Mouse (Mus musculus): ENCODE data around the gene Gm17387. TPM values are rescaled to one million over a fixed set of nuclear protein-coding genes. Genes with fewer than 3 reads are reported as not detected.
A peak's percentile ranks its signal among the peaks of the same experiment; 100 is the strongest.
"Not testable (repeated sequence)": the region's sequence is repeated elsewhere in the genome, so short reads cannot be mapped to it uniquely, and the experiment has no call there.

Gene Gm17387
- polyA plus RNA-seq, 1 experiment from 2014 or later = not detected

- no peaks in the 10 kb centered on the region for H3K9me3 ChIP-seq (ENCODE audit: control insufficient read depth, low read length)
- H3K27ac ChIP-seq (ENCODE audit: low read depth) = no peak overlapping the region
- DNase-seq (ENCODE audit: low spot score) (no peak), ATAC-seq (replicated peaks; ENCODE audit: low FRiP score, low TSS enrichment, low read depth) (0 out of 2 replicates have a peak, but pooled peaks have one; percentile 32)
- H3K4me3 ChIP-seq (ENCODE audit: low read depth, low read length) = no peak overlapping the region
- no peak overlapping the region for H3K4me2 ChIP-seq (ENCODE audit: low read length)
- H3K27me3 ChIP-seq (replicated peaks; ENCODE audit: control insufficient read depth, insufficient read depth, low read length) = no peaks in the 10 kb centered on the region
- WGBS = 49% methylated on average over 6 of the region's 6 CpGs
- peaks cover 4% of the 10 kb centered on the region; the same call in 1 of the 2 replicates for H3K4me1 ChIP-seq (replicated peaks; ENCODE audit: control insufficient read depth, insufficient read depth, low read length)
- no peaks in the 10 kb centered on the region for H3K36me3 ChIP-seq (ENCODE audit: control insufficient read depth, insufficient read depth, low read length)
- H3K9ac ChIP-seq (ENCODE audit: low read length) = no peak overlapping the region
Observed at GRCm38 (mm10) chr7:141024865-141025838, 3.8 kb upstream of the Gm17387 start.

GRCm38 (mm10) chr7:141026097-141026739 lies 2.7 kb upstream of the Gm17387 start:
- 50% methylated on average over 6 of the region's 6 CpGs for WGBS
- H3K27ac ChIP-seq (ENCODE audit: low read depth) = no peak overlapping the region
- DNase-seq (ENCODE audit: low spot score) = no peak
- H3K4me3 ChIP-seq (ENCODE audit: low read depth, low read length) = no peak overlapping the region
- no peaks in the 10 kb centered on the region for H3K36me3 ChIP-seq (ENCODE audit: control insufficient read depth, insufficient read depth, low read length)
- peaks cover 4% of the 10 kb centered on the region; the same call in 1 of the 2 replicates for H3K4me1 ChIP-seq (replicated peaks; ENCODE audit: control insufficient read depth, insufficient read depth, low read length)
- no peak overlapping the region for H3K4me2 ChIP-seq (ENCODE audit: low read length)
- no peaks in the 10 kb centered on the region for H3K27me3 ChIP-seq (replicated peaks; ENCODE audit: control insufficient read depth, insufficient read depth, low read length)
- no peaks in the 10 kb centered on the region for H3K9me3 ChIP-seq (ENCODE audit: control insufficient read depth, low read length)
- no peak for ATAC-seq (replicated peaks; ENCODE audit: low FRiP score, low TSS enrichment, low read depth)
- no peak overlapping the region for H3K9ac ChIP-seq (ENCODE audit: low read length)

- Histone ChIP-seq H3K4me2 (ENCODE audit: low read length) (no peak overlapping the region), H3K4me3 (ENCODE audit: low read depth, low read length) (no peak overlapping the region), H3K27ac (ENCODE audit: low read depth) (no peak overlapping the region), H3K4me1 (replicated peaks; ENCODE audit: control insufficient read depth, insufficient read depth, low read length) (peaks cover 4% of the 10 kb centered on the region; the same call in 1 of the 2 replicates), H3K27me3 (replicated peaks; ENCODE audit: control insufficient read depth, insufficient read depth, low read length) (no peaks in the 10 kb centered on the region), H3K9me3 (ENCODE audit: control insufficient read depth, low read length) (no peaks in the 10 kb centered on the region), H3K36me3 (ENCODE audit: control insufficient read depth, insufficient read depth, low read length) (no peaks in the 10 kb centered on the region), H3K9ac (ENCODE audit: low read length) (no peak overlapping the region)
- no peak for DNase-seq (ENCODE audit: low spot score)
- 64% methylated on average over 5 of the region's 5 CpGs for WGBS
- no peak for ATAC-seq (replicated peaks; ENCODE audit: low FRiP score, low TSS enrichment, low read depth)
Observed at GRCm38 (mm10) chr7:141026740-141027098, 2.2 kb upstream of the Gm17387 start.

DNA sequence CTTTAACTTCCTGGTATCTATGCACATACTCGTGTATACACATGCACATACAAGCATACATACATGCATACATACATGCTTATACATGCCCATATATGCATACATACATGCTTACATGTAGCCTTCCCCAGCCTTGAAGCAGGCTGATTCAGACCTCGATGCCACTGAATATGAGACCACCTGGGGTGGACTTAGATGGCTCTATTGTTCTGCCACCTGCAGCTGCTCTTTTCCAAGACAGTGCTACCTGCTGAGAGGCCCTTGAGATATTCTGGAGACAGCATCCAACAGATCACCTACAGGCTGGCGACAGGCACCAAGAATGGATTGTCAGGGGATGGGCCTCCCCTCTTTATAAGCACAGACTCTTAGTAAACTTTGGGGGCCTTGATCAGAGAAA lies 1.5 kb downstream of the Gm17387 start:
- no peaks in the 10 kb centered on the region for H3K9me3 ChIP-seq (ENCODE audit: control insufficient read depth, low read length)
- no peak overlapping the region for H3K4me3 ChIP-seq (ENCODE audit: low read depth, low read length)
- 54% methylated on average over 3 of the region's 3 CpGs for WGBS
- no peaks in the 10 kb centered on the region for H3K36me3 ChIP-seq (ENCODE audit: control insufficient read depth, insufficient read depth, low read length)
- ATAC-seq (replicated peaks; ENCODE audit: low FRiP score, low TSS enrichment, low read depth) = no peak
- no peaks in the 10 kb centered on the region for H3K27me3 ChIP-seq (replicated peaks; ENCODE audit: control insufficient read depth, insufficient read depth, low read length)
- H3K27ac ChIP-seq (ENCODE audit: low read depth) = no peak overlapping the region
- H3K4me2 ChIP-seq (ENCODE audit: low read length) = no peak overlapping the region
- no peak overlapping the region for H3K9ac ChIP-seq (ENCODE audit: low read length)
- H3K4me1 ChIP-seq (replicated peaks; ENCODE audit: control insufficient read depth, insufficient read depth, low read length) = no peaks in the 10 kb centered on the region; the same call in 1 of the 2 replicates
- DNase-seq (ENCODE audit: low spot score) = no peak

GRCm38 (mm10) chr7:141032458-141033167 lies 3.7 kb downstream of the Gm17387 start:
- Histone ChIP-seq H3K4me2 (ENCODE audit: low read length) (no peak overlapping the region), H3K4me3 (ENCODE audit: low read depth, low read length) (no peak overlapping the region), H3K36me3 (ENCODE audit: control insufficient read depth, insufficient read depth, low read length) (no peaks in the 10 kb centered on the region), H3K27me3 (replicated peaks; ENCODE audit: control insufficient read depth, insufficient read depth, low read length) (no peaks in the 10 kb centered on the region), H3K9me3 (ENCODE audit: control insufficient read depth, low read length) (no peaks in the 10 kb centered on the region), H3K9ac (ENCODE audit: low read length) (no peak overlapping the region), H3K27ac (ENCODE audit: low read depth) (no peak overlapping the region), H3K4me1 (replicated peaks; ENCODE audit: control insufficient read depth, insufficient read depth, low read length) (no peaks in the 10 kb centered on the region)
- DNase-seq (ENCODE audit: low spot score) = no peak
- ATAC-seq (replicated peaks; ENCODE audit: low FRiP score, low TSS enrichment, low read depth) = no peak
- WGBS = 71% methylated on average over 9 of the region's 9 CpGs

GRCm38 (mm10) chr7:141036624-141037023 lies 7.7 kb downstream of the Gm17387 start:
- H3K9ac ChIP-seq (ENCODE audit: low read length); H3K9me3 ChIP-seq (ENCODE audit: control insufficient read depth, low read length); H3K27me3 ChIP-seq (replicated peaks; ENCODE audit: control insufficient read depth, insufficient read depth, low read length); ATAC-seq (replicated peaks; ENCODE audit: low FRiP score, low TSS enrichment, low read depth); DNase-seq (ENCODE audit: low spot score); H3K27ac ChIP-seq (ENCODE audit: low read depth); H3K4me2 ChIP-seq (ENCODE audit: low read length); H3K4me3 ChIP-seq (ENCODE audit: low read depth, low read length); H3K4me1 ChIP-seq (replicated peaks; ENCODE audit: control insufficient read depth, insufficient read depth, low read length); H3K36me3 ChIP-seq (ENCODE audit: control insufficient read depth, insufficient read depth, low read length): not testable (repeated sequence)
- 88% methylated on average over 1 of the region's 2 CpGs for WGBS

DNA sequence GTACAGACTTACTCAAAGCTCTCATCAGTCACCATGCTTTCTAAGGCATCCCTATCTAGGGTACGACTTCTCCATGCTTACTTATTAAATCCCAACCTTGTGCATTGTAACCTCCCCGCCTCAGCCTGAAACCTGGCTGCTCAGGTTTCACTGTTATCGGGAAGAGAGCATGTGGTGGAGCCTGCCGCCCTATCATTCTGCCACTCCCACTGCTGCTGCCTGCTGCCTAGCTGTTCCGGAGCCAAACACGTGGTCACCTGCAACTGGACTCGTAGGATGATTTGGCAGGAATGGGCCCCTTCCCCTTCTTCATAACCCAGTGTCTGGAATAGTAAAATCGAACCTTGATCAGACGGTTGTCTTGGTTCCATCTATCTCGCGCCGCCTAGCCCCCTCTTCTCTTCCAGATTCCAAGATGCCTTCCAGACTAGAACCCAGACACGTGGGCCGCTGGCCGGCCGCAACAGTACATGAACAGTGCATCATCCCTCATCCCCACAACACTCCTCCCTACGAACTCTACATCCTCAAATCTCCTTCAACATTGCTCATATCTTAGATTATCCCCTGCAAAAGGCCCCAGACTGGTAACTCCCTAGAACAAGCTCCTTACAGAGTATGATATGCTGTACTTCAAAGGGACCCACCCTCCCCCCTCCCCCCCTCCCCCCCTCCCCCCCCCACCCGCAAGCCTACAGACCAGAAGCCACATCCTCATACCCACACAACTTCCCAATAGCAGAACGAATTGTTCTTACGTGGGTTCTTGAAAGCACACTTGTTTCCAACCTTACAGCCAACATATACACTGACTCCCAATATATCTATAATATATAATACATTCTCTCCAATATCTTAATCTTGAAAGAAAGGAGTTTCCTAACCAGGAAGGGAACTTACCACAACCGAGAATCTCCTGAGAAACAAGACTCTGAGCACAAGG lies 9.4 kb downstream of the Gm17387 start:
- Histone ChIP-seq H3K27me3 (replicated peaks; ENCODE audit: control insufficient read depth, insufficient read depth, low read length) (no peaks in the 10 kb centered on the region), H3K27ac (ENCODE audit: low read depth) (no peak overlapping the region), H3K9me3 (ENCODE audit: control insufficient read depth, low read length) (no peaks in the 10 kb centered on the region), H3K9ac (ENCODE audit: low read length) (no peak overlapping the region), H3K36me3 (ENCODE audit: control insufficient read depth, insufficient read depth, low read length) (no peaks in the 10 kb centered on the region), H3K4me2 (ENCODE audit: low read length) (no peak overlapping the region), H3K4me1 (replicated peaks; ENCODE audit: control insufficient read depth, insufficient read depth, low read length) (peaks cover 14% of the 10 kb centered on the region), H3K4me3 (ENCODE audit: low read depth, low read length) (no peak overlapping the region)
- ATAC-seq (replicated peaks; ENCODE audit: low FRiP score, low TSS enrichment, low read depth) = peak; percentile 2; the same call in 1 of the 2 replicates
- DNase-seq (ENCODE audit: low spot score) = no peak
- WGBS = 69% methylated on average over 20 of the region's 21 CpGs
